Mouse (Mus musculus): Measurements from ENCODE around the gene Serpina1c.
"Not testable (repeated sequence)": the region's sequence is repeated elsewhere in the genome, so short reads cannot be mapped to it uniquely, and the experiment has no call there.

Gene Serpina1c

GRCm38 (mm10) chr12:103904837-103905340 lies at the start of gene Serpina1c:
Serpina1c (minus strand) TSS chr12:103904887.
- DNase-seq (ENCODE audit: low spot score in 2 of 2), result not testable (repeated sequence)

- DNase-seq (ENCODE audit: low spot score in 2 of 2), result not testable (repeated sequence)
These were observed 48.3 kb upstream of the Serpina1c start for GRCm38 (mm10) chr12:103952972-103953371.

- no peak for DNase-seq (ENCODE audit: low spot score in 2 of 2)
These were observed 41.6 kb upstream of the Serpina1c start for GRCm38 (mm10) chr12:103946243-103946642.

DNA sequence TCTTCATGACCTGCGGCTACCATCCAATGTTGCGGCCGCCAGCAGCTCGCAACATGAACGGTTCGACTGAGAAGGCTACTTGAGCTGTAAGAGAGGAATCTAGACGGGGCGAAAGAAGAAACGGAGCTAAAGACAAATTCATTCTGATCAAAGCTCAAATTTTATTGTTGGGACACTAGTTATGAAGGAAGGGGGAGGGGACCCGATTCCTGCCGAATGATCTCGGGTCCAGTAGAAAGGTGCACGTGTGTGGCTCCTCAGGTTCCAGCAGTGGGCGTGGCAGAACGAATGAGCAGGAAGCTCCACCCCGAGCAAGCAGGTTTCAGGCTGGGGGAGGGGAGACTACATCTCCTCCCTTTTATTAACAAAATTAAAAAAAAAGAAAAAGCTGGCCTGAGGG lies 4.5 kb upstream of the Serpina1c start:
- not testable (repeated sequence) for DNase-seq (ENCODE audit: low spot score in 2 of 2)

DNA sequence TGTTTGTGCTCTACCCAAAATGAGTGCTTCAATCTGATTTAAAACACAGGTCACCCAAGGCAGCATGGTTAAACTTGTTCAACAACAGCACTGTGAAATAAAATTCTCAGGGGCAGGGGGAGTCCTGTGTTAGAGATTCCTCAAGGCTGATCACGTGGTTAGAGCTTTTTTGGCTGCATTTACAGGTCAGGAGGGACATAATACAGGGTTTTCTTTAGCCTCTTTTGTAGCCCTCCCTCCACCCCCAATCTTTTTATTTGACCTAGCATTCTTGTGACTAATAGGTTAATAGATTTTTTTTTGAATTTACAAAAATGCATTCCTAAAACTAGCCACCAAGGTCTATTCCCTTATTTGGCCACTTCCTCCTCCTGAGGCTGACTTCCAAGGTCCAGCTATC lies 3.1 kb upstream of the Serpina1c start:
- not testable (repeated sequence) for DNase-seq (ENCODE audit: low spot score in 2 of 2)

DNA sequence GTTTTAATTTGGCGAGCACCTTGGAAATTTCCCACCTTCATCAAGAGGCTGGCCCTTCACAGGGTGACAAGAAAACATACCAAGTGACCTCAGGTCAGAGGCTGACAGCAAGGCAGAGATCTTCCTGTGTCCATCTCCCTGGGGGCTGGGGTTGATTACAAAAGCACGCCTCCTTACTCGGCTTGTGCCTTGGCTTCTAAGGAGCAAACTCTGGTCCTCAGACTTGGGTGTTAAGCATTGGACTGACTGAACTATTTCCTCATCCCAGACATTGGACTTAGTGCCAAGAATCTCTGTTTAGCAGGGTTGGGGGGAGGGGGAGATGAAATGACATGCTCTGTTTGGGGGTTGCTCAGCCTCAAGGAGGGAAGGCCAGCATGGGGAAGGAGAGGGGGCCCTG lies 2.8 kb downstream of the Serpina1c start:
- not testable (repeated sequence) for DNase-seq (ENCODE audit: low spot score in 2 of 2)

- not testable (repeated sequence) for DNase-seq (ENCODE audit: low spot score in 2 of 2)
These were observed 37.8 kb downstream of the Serpina1c start for GRCm38 (mm10) chr12:103866873-103867272.

GRCm38 (mm10) chr12:103863101-103863974 lies 41.3 kb downstream of the Serpina1c start, which contains the start of gene Serpina1a:
Serpina1a (minus strand) TSS chr12:103863562.
- not testable (repeated sequence) for DNase-seq (ENCODE audit: low spot score in 2 of 2)

- DNase-seq (ENCODE audit: low spot score in 2 of 2), result no peak
These were observed 43.7 kb downstream of the Serpina1c start for GRCm38 (mm10) chr12:103860976-103861375.

- DNase-seq (ENCODE audit: low spot score in 2 of 2), result not testable (repeated sequence)
These were observed 44.1 kb downstream of the Serpina1c start for GRCm38 (mm10) chr12:103860571-103860970.

DNA sequence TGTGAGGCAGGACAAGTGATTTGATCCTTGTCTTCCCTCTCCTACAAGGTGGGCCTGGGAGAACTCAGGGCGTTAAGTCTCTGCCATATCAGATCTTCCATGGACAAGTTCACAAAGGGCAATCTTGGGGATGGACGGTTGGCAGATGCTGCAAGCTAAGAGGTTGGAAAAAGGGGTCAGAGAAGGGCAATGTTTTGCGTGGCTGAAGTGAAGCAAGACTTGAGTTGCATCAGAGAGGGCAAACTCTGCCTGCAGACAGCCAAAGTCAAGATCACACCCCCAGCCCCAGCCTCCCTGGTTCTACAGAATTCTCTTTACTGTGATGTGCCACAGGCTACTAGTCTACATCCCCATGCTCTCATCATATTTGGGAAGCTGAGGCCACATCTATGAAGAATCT lies 45.1 kb downstream of the Serpina1c start:
- not testable (repeated sequence) for DNase-seq (ENCODE audit: low spot score in 2 of 2)

DNA sequence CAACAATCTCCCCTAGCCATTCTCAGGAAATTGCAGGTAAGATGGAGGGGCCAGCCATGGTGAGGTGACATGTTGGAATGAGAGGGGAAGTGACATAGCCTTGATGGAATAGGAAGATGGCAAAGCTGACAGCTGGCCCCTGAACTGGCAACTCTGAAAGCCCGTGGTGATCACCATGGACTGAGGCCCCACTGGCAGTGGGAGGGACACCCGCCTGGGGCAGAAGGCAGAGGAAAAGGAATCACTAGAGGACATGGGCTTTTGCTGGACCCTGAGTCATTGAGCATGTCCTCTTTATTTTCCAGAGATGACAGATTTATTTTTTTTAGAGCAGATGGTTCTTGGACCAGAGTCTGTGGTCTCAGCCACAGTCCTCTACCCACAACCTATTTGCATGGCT lies 51.7 kb downstream of the Serpina1c start:
- not testable (repeated sequence) for DNase-seq (ENCODE audit: low spot score in 2 of 2)

Data from frontal cortex, postnatal 14 days (tissue).